Mouse (Mus musculus) hindbrain, embryonic 11.5 days (tissue): ENCODE measurements at regions not wholly inside any gene's neighbourhood (a gene's known extent, or its start where the extent isn't known, plus 50 kb on each side); places are given as distances from the start of the nearest gene placed in this dataset.

ENCODE experiments used
- ATAC-seq: fragments of 200-750 bp; cut with Nextera tagmentation; 2 replicates; pipeline ENCODE4 v1.8.0; 2017; ENCODE audit warnings: mild to moderate bottlenecking, moderate TSS enrichment, moderate library complexity; ENCODE audit not compliant: low FRiP score
- DNase-seq: peaks from one replicate; pipeline ENCODE4 v3.0.0-alpha.2; 2015; ENCODE audit warnings: low spot score
- H3K27ac ChIP-seq: fragments of 300-500 bp; sonication (generic); 2 replicates; pipeline ENCODE4 v1.5.1; 2014; ENCODE audit warnings: mild to moderate bottlenecking, low read depth, low read length
- H3K27me3 ChIP-seq: fragments of 300-500 bp; sonication (generic); 2 replicates; pipeline ENCODE4 v1.6.1; 2014; ENCODE audit warnings: mild to moderate bottlenecking, low read length, moderate library complexity, mixed read lengths; ENCODE audit not compliant: control insufficient read depth, insufficient read depth
- H3K36me3 ChIP-seq: fragments of 300-500 bp; sonication (generic); 2 replicates; pipeline ENCODE4 v1.6.1; 2014; ENCODE audit warnings: mild to moderate bottlenecking, low read length, moderate library complexity, mixed read lengths; ENCODE audit not compliant: control insufficient read depth, insufficient read depth
- H3K4me1 ChIP-seq: fragments of 300-500 bp; sonication (generic); replicated peaks from 2 replicates; pipeline ENCODE4 v1.6.1; 2014; ENCODE audit warnings: low read length, mixed read lengths; ENCODE audit not compliant: control insufficient read depth, insufficient read depth
- H3K4me2 ChIP-seq: fragments of 300-500 bp; sonication (generic); replicated peaks from 2 replicates; pipeline ENCODE4 v1.6.1; 2014; ENCODE audit warnings: mild to moderate bottlenecking, low read depth, low read length
- H3K4me3 ChIP-seq: fragments of 300-500 bp; sonication (generic); 2 replicates; pipeline ENCODE4 v1.5.1; 2014; ENCODE audit warnings: low read depth, low read length
- H3K9ac ChIP-seq: fragments of 300-500 bp; sonication (generic); 2 replicates; pipeline ENCODE4 v1.6.1; 2014; ENCODE audit warnings: low read depth, low read length
- H3K9me3 ChIP-seq: fragments of 300-500 bp; sonication (generic); 2 replicates; pipeline ENCODE4 v1.6.1; 2016; ENCODE audit warnings: low read length; ENCODE audit not compliant: control insufficient read depth
- WGBS: fragments of 180-500 bp; shearing (Covaris S2); extraction: QIAGEN DNeasy Blood & Tissue Kit; methylation state at CpG from one replicate; pipeline ENCODE4 v1.1.7; 2014; 5-methylcytosine and 5-hydroxymethylcytosine counted together

GRCm38 (mm10) chr9:41817740-41818461 lies 306.2 kb downstream of the Sorl1 start:
- no peak for DNase-seq
- WGBS, result 82% methylated on average over 11 of the region's 11 CpGs
- no peak overlapping the region for H3K4me2 ChIP-seq

GRCm38 (mm10) chr9:41815921-41816320 lies 308.2 kb downstream of the Sorl1 start:
- Histone ChIP-seq H3K4me2 (no peak overlapping the region), H3K4me3 (no peak overlapping the region), H3K9ac (no peak overlapping the region), H3K27ac (no peak overlapping the region), H3K36me3 (no peaks in the 10 kb centered on the region), H3K27me3 (no peaks in the 10 kb centered on the region), H3K9me3 (no peaks in the 10 kb centered on the region), H3K4me1 (no peaks in the 10 kb centered on the region)
- ATAC-seq, result no peak
- WGBS, result 100% methylated on average over 2 of the region's 2 CpGs
- no peak for DNase-seq

More at GRCm38 (mm10) chr9:41817740-41818461, 306.2 kb downstream of the Sorl1 start:
- Histone ChIP-seq H3K36me3 (no peaks in the 10 kb centered on the region), H3K27me3 (no peaks in the 10 kb centered on the region), H3K4me3 (no peak overlapping the region), H3K4me1 (no peaks in the 10 kb centered on the region), H3K9me3 (no peaks in the 10 kb centered on the region), H3K27ac (no peak overlapping the region), H3K9ac (no peak overlapping the region)
- ATAC-seq, result no peak

GRCm38 (mm10) chr9:41809291-41809690 lies 314.8 kb downstream of the Sorl1 start:
- 82% methylated on average over 4 of the region's 4 CpGs for WGBS
- Histone ChIP-seq H3K36me3 (no peaks in the 10 kb centered on the region), H3K9ac (no peak overlapping the region), H3K27me3 (no peaks in the 10 kb centered on the region), H3K27ac (no peak overlapping the region), H3K4me3 (no peak overlapping the region), H3K4me1 (no peaks in the 10 kb centered on the region; the same call in 1 of the 2 replicates), H3K4me2 (no peak overlapping the region), H3K9me3 (no peaks in the 10 kb centered on the region)
- DNase-seq (no peak), ATAC-seq (no peak)

- Histone ChIP-seq H3K9ac (no peak overlapping the region), H3K9me3 (no peaks in the 10 kb centered on the region), H3K4me1 (no peaks in the 10 kb centered on the region; the same call in 1 of the 2 replicates), H3K4me3 (no peak overlapping the region), H3K36me3 (no peaks in the 10 kb centered on the region), H3K27me3 (no peaks in the 10 kb centered on the region), H3K4me2 (no peak overlapping the region), H3K27ac (no peak overlapping the region)
- DNase-seq (no peak), ATAC-seq (no peak)
- WGBS, result 49% methylated on average over 3 of the region's 3 CpGs
Measured at GRCm38 (mm10) chr9:41808791-41809190, 315.3 kb downstream of the Sorl1 start.

- DNase-seq, result no peak
- Histone ChIP-seq H3K36me3 (no peaks in the 10 kb centered on the region), H3K4me3 (no peak overlapping the region), H3K27ac (peak overlapping the region; percentile 7; the same call in 1 of the 2 replicates), H3K27me3 (no peaks in the 10 kb centered on the region), H3K4me2 (no peak overlapping the region), H3K4me1 (no peaks in the 10 kb centered on the region; the same call in 1 of the 2 replicates), H3K9me3 (no peaks in the 10 kb centered on the region), H3K9ac (no peak overlapping the region)
- 90% methylated on average over 5 of the region's 5 CpGs for whole genome bisulfite sequencing
- ATAC-seq, result no peak
Measured at GRCm38 (mm10) chr9:41806289-41806621, 317.8 kb downstream of the Sorl1 start.

GRCm38 (mm10) chr9:41805491-41806288 lies 318.4 kb downstream of the Sorl1 start:
- H3K9me3 ChIP-seq, result no peaks in the 10 kb centered on the region
- H3K4me3 ChIP-seq, result no peak overlapping the region
- no peak overlapping the region; the same call in 1 of the 2 replicates for H3K27ac ChIP-seq
- no peaks in the 10 kb centered on the region; the same call in 1 of the 2 replicates for H3K4me1 ChIP-seq
- H3K36me3 ChIP-seq, result no peaks in the 10 kb centered on the region
- DNase-seq, result peak; percentile 54
- ATAC-seq, result no peak
- WGBS, result 47% methylated on average over 15 of the region's 15 CpGs
- no peak overlapping the region for H3K4me2 ChIP-seq
- no peak overlapping the region for H3K9ac ChIP-seq
- H3K27me3 ChIP-seq, result no peaks in the 10 kb centered on the region

- DNase-seq (peak; percentile 27), ATAC-seq (no peak)
- Histone ChIP-seq H3K27ac (peak overlapping the region; percentile 43), H3K4me1 (no peaks in the 10 kb centered on the region; the same call in 1 of the 2 replicates), H3K4me2 (no peak overlapping the region), H3K27me3 (no peaks in the 10 kb centered on the region), H3K9ac (no peak overlapping the region), H3K36me3 (no peaks in the 10 kb centered on the region), H3K4me3 (no peak overlapping the region), H3K9me3 (no peaks in the 10 kb centered on the region)
- WGBS, result 22% methylated on average over 10 of the region's 10 CpGs
Measured at GRCm38 (mm10) chr9:41804711-41805331, 319.3 kb downstream of the Sorl1 start.

- H3K4me1 ChIP-seq, result no peaks in the 10 kb centered on the region; the same call in 1 of the 2 replicates
- no peaks in the 10 kb centered on the region for H3K9me3 ChIP-seq
- no peak overlapping the region for H3K4me2 ChIP-seq
- no peak for ATAC-seq
- WGBS, result 73% methylated on average over 11 of the region's 11 CpGs
- no peak overlapping the region for H3K9ac ChIP-seq
- peak; percentile 14 for DNase-seq
- no peak overlapping the region for H3K4me3 ChIP-seq
- no peak overlapping the region for H3K27ac ChIP-seq
- H3K36me3 ChIP-seq, result no peaks in the 10 kb centered on the region
- no peaks in the 10 kb centered on the region for H3K27me3 ChIP-seq
Measured at GRCm38 (mm10) chr9:41803680-41804460, 320.2 kb downstream of the Sorl1 start.
